Mouse (Mus musculus) cerebellum, adult 9-10 months (tissue): ENCODE measurements around the gene Atf7ip.

ENCODE experiments used
- DNase-seq: peaks from one replicate; pipeline ENCODE4 v3.0.0; 2022

Gene Atf7ip

DNA sequence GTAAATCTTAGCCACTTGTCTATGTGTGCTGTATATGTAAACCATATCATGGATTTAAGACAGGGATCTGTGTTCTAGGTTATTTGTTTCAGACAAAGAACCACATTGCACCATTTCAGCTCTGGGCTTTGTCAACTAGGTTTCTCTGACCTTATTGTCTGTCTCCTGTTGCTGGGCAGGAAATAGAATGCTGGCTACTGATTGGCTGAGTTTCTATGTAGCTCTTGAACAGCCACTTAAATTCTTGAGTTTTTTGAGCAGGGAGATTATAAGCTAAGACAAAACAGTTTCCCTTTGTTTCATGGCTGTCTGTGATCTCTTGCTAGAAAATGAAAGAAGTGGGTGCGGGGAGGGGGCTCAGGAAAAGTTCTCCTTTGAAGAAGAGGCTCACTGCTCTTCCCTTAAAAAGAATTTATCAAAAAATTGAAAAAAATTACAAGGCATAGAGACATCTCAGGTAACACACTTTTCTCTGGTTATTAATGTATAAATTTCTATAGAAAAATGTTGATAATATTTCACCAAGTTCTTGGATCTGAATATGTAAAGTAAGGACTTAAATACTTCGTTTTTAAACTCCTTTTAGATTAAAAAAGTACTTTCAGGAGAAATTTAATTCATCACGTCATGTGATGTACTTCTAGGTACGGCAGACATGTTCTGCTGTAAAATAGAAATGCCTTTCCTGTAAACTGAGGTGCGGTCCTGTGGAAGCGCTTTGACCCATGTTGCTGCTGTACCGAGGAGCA is 49.0 kb downstream of the Atf7ip start:
- peak; percentile 55 for DNase-seq

DNA sequence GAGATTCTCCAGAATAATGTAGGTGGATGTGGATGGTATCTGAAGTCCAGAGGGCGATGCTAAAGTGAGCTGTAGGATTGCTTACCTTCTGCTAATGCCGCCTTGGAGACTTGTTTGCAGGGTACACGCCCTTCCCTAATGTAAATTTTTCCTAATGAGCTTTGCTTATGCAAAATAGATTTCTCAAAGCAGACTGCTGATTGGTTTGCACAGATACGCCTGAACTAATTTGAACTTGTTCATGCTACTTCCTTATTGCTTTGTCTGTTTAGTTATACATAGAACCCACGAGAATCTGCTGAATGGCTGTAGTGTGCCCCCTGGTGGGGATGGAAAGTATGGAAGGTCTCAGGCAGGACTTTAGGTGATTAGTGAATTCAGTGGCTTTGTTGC is 49.6 kb downstream of the Atf7ip start:
- DNase-seq: peak; percentile 73

DNA sequence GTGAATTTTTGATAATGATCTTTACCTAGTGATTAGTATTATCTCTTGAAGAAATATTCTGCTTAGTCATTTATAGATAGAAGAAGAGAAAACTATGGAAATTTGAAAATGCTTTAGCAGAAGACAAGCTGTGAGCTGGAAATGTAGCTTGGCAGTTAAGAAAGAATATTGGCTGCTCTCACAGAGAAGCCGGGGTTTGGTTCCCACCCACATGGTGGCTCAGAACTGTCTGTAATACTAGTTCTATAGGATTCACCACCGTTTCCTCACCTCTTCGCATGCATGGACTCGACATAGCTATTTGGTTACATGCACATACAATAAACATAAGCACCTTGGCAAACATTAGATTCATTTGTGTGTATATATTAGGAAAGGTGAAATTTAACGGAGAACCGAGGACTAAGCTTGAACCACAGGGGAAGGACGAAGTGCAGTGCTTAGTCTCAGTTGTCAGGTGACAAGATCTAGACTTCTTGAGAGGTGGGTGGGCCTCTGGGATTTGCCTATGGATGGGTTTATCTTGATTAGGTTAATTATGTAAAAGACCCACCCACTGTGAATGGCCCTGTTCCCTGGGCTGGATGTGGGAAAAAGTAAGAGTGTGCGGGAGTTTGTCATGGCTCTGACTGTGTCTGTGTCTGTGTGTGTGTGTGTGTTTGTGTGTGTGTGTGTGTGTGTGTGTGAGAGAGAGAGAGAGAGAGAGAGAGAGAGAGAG is 52.5 kb downstream of the Atf7ip start:
- peak; percentile 33 for DNase-seq

DNA sequence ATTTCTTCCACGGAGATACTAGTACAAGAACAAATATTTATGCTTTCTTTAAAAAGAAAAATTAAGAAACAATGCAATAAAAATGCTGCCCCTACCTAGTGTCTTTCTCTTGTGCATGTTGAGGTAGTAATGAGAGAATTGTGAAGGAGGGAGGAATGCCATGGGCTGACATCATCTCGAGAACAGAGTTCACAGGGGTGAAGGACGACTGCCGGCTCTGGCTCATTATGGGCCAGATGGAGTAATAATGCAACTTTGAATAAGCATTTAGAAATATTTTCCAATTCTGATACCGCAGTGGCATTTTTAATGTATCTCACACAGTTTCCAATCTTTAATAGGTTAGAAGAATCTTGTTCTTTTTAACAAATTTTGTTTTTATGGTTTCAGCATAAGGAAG is 60.0 kb downstream of the Atf7ip start:
- DNase-seq: no peak

DNA sequence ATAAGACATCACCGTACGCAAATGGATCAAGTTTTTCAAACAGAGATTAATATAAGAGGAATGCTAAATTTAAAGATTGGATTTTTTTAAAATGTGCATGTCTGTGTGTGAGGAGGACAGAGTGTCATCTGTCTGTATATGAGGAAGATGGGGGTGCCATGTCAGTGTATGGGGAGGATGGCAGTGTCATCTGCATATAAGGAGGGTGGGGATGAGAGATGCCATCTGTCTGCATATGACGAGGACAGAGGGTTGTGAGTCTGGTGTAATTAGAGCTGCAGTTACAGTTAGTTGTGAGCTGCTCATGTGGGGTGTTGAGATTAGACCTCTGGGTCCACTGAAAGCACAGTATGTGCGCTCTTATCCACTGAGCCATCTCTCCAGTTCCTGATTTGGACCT is 84.8 kb downstream of the Atf7ip start:
- DNase-seq: no peak

DNA sequence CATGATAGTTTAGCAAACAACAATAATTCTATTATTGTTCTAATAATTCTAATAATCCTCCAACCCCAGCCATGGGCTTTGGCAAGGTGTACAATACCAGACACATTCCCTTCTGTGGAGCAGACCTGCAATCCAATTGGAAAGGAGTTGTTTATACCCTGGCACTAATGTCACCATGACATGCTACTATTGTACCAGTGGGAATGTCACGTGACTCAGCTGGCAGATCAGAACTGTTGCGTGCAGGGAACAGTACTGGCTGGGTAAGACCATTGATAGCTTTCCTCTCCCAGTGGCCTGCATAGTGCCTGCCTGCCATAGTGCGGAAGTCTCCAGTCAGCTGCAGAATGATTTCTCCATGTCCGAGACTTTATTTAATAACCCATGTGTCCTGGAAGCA is 88.6 kb downstream of the Atf7ip start:
- no peak for DNase-seq

DNA sequence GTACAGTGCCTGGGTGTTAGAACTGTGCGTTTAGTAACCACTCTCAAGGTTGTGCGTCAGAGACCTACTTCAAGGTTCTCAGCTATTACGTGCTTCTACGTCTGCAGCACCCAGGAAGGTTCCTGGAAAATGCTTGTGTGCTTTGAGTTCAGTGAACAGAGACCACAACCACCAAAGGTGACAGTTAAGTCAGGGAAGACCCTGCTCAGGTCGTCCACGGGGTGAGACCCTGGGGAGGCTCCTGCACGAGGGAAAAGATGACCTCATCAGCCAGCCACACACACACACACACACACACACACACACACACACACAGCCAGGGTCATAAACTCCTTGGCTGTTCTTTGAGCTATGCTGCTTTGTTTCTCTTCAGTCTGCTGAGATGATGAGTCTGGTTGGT is 96.6 kb downstream of the Atf7ip start:
- DNase-seq: no peak

DNA sequence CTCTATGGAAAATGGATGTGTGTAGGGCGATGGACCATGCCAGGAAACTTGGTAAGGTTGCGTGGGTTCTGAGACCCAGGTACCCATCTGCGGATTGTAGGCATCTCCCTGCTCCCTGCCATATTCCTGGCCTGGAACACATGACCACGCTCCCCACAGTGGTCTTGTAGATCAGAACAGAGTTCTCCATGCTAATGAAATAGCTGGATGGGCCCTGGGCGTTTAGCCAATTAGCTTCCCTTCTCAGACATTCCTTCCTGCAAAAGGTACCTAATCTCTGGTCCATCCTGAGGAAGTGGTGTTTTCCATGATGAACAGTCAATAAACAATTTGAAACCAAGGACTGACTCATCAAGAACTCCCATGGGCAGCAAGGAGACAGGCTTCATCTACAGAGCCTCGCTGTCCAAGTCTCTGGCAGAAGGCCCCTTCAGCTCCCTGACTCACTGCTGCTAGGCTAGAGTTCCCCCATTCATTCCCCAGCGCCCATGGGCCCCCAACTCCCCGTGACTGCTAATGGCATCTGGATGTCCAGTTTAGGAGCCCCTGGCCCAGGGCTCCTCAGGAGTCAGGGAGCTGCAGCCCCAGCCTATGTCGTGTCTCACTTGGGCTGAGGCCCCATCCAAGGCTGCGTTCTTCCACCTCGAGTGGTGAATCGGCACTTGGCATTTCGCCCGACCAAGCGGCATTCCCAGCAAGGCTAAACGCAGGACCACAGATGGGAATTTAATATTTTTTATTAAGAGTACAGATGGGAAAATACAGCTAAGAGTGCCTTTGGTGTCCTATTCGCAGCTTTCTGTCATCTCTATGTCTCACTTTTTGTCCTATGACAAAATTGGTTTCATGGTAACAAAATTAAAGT is 105.6 kb downstream of the Atf7ip start:
- DNase-seq: peak; percentile 56

DNA sequence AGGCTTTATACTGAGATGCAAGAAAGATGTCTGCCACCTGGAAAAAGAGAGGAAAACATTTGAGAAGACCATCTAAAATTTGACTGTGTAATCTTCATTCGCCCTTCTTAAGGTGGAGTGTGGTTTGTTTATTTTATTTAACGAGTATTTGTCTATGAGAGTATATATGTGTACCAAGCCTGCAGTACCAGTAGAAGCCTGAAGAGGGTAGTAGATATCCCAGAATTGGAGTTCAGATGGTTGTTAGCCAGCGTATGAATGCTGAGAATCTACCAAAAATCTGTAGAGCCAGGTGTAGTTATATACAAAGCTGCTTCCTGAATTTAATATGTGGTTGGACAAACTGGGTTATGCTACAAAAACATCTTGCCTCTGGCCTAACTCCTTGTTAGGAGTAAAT is 106.3 kb downstream of the Atf7ip start:
- DNase-seq: peak; percentile 53

DNA sequence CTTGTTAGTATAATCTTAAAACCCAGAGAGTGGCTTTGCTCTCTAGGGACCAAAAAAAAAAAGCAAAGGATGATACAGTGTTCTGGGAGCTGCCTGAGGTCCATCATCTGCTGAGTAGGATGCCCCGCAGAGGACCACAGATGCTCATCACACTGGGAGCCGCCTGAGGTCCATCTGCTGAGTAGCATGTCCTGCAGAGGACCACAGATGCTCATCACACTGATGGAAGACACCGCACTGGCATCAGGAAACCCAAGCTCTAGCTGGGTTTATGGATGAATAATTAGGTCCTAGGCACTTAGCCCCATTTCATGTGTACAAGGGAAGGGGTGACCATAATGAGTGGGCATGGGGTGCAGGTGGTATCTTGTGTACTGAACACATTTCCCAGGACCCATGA is 108.2 kb downstream of the Atf7ip start:
- peak; percentile 92 for DNase-seq

DNA sequence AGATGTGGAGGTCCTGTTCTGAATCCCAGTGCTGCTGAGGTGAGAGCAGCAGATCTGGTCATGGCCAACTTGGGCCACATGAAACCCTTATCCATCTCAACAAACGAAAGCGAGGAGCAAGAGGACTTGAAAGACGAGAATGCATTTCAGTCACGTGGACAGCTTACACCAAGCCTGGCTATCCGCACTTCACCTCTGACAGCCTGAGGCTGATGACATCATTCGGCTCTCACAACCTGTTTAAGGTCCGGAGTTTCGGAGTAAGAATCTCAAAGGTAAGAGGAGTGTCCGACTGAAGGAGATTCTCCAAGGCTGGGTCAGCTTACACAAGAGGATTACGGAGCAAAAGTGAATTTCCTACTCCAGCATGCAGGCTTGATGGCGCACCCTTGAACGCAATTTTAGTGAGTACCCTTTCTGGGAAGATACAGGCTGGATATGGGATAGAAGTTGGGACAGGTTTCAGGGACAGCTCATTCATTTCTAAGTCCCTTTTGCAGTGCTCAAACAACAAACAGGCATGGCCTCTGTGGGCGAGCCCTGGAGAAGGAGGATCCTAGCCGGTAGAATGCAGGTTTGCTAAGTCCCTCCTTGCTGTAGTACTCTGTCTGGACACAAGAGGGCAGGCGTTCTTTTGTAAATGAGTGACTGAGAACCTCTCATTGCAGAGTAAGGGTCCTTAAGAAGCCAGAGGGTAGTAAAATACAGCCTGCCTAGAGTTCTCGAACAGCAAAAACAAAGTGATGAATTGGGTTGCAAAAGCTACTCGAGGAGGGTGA is 114.6 kb downstream of the Atf7ip start:
- DNase-seq: peak; percentile 79

DNA sequence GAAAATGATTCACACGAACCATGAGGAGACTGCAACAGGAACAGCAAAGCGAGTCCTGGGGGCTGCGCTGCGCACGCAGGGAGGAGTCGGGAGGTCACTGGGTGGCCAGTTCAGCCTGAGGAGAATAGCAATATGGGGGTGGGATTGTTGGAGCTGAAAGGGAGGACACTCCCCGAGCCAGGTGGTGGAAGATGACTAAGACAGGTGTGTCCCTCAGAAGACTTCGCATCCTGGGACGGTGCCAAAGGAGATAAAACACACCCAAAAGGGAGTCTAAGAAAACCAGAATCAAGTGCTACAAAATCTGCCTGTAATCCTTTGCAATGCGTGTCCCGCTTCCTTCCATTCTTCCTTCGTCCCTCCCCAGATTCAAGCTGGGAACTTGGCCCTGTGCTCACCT is 119.5 kb downstream of the Atf7ip start:
- no peak for DNase-seq

DNA sequence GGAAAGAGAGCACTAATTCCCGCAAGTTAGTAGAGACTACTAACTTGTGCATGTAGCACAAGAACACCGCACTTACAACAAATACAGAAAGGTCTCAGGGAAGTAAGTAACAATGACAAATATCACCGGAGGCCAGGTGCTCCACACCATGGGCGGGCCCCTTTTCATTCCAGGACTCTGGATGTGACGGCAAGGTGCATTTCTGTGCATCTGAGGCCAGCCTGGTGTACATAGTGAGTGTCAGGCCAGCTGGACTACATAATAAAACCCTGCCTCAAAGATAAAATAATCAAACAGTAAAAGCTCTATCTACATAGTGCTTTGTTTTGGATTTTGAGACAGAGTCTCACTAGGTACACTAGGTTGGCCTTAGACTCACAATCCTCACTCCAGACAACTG is 123.7 kb downstream of the Atf7ip start:
- no peak for DNase-seq

DNA sequence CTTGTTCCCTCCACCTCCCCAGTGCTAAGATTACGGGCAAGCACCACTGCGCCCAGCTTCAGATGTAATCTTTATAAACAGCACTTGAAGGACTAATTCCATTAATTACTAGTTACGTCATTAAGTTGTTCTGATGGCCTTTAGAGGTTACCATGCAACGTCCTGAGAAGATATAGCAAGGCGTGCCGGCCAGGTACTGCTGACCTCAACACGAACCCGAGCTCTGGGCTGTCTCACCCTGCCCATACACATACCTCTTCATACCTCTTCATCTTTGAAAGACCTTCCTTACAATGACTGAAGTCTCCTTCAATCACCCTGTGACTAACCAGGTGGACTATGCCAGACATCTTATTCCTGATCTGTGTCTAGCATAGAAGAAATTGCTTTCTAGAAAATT is 125.6 kb downstream of the Atf7ip start:
- no peak for DNase-seq

DNA sequence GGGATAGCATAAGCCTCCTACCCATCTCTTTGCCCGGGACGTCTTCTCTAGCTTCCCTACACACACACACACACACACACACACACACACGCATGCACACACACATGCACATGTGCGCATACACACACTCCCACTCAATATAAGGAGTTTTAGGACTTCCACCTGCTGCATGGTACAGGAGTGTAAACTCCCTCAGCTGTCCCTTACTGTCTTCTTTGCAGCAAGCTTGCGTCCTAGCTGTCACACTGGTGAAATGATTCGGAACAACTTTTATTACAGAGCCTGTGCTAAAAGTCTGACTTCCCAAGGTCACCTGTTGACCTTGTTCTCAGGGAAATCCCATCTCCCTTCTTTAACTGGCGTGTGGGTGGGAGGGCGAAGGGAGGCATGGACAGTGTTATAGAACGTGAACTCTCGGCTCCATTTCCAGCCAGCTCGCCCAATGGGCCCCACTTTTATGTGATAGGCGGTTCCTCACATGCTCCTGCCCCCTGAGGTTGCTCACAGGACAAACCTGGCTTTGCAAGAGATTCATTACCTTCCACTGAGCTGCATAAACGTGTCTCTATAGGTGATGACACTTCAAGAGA is 126.1 kb downstream of the Atf7ip start:
- no peak for DNase-seq

DNA sequence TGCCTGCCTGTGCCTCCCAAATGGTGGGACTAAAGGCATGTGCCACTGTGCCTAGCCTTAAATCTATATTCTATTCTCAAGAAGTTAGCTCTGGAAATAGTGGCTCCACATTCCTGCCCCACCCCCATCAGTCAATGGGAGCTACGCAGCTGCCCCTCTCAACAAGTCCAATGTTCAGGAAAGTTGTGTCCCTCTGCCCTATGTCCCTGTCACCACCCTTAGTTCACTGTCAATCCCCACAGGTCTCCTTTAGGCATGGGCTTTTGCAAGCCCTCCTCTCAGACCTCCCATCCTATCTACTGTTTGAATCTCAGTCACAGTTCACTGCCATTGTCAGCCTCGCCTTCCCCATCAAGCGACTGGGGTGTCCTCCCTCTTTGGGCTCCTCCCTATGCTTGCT is 127.2 kb downstream of the Atf7ip start:
- DNase-seq: no peak

DNA sequence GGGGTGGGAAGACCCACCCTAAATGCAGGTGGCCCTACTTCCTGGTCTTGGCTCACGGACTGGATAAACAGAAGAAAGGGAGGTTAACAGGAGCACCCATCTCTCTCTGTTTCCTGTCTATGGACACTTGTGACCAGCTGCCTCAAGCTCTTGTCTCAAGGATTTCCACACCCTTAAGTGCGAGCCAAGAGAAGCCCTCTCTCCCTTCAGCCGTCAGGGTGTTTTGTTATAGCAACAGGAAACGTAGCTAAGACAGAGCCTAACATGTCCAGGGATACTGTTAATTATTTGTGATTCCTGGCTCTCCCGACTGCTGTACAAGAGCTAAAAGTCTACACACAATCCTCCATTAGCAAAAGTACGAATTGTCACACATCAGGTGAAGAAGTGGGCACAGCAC is 127.8 kb downstream of the Atf7ip start:
- no peak for DNase-seq

DNA sequence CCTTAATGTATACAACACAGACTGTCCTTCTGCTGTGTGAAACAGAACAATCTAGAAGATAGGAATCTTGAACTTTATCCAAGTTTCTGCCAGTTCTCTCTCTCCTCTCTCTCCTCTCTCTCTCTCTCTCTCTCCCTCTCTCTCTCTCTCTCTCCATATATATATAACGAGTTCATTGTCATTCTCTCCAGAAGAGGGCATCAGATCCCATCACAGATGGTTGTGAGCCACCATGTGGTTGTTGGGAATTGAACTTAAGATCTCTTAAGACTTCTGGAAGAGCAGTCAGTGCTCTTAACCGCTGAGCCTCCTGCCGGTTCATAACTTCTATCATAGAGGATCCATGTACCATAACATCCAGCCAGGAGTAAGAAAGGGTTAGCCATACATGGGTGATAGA is 129.0 kb downstream of the Atf7ip start:
- DNase-seq: no peak

DNA sequence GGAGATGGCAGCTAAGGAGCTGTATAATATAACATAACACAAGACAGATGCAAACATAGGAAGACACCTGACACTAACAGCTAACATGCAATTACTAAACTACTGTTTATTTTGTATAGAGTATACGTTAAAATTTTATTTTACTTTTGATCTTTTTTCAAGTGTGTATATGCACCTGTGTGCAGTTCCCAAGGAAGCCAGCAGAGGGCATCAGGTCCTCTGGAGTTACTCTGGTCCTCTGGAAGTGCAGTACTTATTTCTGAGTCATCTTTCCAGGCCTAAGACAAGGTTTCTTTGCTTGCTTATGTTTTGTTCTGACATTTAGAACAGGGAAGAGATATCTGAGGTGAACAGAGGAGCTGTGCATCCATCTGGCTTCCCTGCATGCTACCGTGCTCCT is 138.2 kb downstream of the Atf7ip start:
- no peak for DNase-seq

DNA sequence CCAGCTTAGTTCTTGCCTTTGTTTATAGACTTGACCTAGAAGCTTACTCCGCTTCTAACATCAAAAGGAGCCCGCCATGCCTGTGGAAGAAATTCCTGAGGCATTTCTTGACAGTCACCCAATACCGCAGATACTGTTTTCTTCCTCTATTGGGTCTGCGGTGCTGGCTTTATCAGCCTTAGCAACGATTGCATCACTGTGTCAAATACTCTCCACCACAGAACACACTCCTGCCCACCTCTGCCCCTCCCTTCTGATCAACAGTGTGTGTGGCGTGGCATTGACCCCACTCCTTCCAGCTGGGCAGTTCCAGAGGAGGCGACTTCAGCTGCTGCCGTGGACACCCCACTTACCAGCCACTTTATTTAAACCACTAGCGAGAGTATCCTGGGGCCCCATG is 139.8 kb downstream of the Atf7ip start:
- DNase-seq: no peak

DNA sequence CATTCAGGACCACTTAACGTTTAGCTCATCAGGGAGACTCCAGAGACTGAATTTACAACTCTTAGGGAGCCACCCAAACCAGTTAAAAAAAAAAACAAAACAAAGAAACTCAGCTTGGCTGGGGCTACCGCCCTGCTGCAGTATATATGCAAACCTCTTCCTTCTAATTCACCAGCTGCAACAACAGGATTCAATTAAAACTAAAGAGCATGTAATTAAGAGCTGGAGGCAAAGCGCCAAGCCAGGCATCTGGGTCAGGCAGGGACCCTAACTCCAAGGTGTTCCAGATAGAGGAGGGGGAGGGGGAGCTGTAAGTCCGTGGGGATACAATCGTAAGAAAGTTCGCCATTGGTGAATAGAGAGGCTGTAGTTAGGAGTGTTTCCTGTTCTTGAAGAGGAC is 140.2 kb downstream of the Atf7ip start:
- DNase-seq: no peak

DNA sequence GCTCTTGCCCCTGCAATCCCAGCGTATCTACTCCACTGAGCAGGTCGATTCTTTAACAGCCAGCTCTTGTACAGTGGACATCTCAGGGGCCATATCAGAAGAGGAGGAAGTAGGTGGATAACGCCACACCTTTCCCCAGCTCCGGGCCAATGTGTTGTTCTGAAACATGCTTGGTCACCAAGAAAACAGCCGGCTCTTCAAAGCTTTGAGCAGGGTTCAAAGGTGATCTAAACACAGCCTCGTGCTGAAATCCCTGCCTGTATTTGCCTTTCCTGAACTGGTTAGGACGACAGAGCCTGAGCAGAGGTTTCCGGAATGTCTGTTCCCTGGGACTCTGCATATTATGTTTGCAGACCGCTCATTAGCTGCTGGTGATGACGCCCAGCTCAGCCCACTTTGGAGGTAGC is 141.5 kb downstream of the Atf7ip start:
- no peak for DNase-seq

DNA sequence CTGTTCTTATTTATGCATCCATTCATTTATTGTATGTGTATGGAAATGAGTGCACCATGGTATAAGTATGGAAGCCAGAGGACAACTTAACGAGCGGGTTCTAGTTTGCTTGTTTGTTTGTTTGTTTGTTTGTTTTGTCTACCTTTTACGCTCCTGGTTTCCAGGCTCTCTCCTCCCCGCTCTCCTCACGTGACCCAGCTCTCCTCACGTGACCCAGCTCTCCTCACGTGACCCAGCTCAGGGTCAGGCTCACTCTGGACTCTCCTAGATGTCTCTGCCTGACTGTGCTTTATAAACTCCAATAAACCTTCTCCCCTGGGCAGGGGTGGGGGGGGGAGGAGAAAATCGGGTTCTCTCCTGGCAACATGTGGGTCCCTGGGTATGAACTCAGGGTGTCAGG is 144.7 kb downstream of the Atf7ip start:
- no peak for DNase-seq
